Mouse (Mus musculus) c-Kit-positive CD71-negative TER-119-negative erythroid progenitor cells, embryonic 14.5 days (primary cell): Measurements from ENCODE around the gene Efna4.

Experiments
- DNase-seq: peaks from one replicate; pipeline ENCODE4 v3.0.0-alpha.2; 2013; ENCODE audit warnings: low read depth

Gene Efna4

GRCm38 (mm10) chr3:89305551-89306325 is 32.1 kb downstream of the Efna4 start:
- no peak for DNase-seq

DNA sequence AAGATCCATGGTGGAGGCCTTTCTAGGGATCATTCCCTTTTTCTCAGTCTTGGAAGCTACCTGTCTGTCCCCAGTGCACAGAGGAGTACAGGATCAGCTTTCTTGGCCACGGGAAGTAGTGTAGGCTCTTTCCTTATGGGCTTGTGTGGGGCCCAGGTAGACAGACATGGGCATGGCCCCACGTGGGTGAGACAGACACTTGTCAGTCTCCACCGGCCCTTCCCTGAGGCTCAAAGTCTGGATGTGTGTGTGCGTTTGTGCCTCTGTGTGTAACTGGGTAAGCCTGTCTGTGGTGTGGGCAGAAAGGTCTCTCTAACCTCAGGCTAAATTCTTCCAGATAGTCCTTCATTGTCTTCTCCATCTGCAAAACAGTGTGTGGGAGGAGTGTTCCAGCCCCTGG is 32.7 kb downstream of the Efna4 start:
- DNase-seq: no peak

DNA sequence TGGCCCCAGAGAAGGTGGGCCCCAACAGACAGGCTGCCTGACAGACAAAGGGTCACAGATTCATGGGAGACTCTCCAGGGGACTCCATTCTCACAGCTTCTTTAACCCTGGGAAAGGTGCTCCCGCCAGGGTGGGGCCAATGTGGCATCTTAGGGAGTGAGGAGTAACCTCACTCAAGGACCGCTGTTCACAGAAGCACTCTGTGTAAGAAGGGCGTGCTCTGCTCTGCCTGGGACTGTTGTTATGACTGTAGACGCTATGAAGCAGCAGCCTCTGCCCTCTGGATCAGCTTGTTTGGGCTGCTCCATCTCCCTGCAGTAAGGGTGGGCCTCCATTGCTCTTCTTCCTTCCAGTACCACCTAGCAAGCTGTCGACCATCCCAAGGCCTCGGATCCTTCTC is 33.4 kb downstream of the Efna4 start:
- DNase-seq: no peak

DNA sequence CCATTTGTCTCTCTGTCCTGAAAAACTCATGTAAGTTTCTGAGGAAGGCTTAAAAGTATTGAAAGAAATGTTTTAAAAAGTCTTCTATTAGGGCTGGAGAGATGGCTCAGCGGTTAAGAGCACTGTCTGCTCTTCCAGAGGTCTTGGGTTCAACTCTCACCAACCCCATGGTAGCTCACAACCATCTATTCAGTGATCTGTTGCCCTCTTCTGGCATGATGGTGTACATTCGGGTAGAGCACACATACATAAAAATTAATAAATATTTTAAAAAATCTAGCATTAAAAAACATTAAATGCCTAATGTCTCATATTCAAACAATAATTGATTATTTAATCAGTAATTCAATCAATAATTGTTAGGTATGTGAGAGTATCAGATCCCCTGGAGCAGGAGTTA is 37.3 kb downstream of the Efna4 start:
- no peak for DNase-seq

- DNase-seq: no peak
Observed at GRCm38 (mm10) chr3:89300071-89300470, 37.8 kb downstream of the Efna4 start.

- DNase-seq: peak; percentile 36
Observed at GRCm38 (mm10) chr3:89299499-89299898, 38.3 kb downstream of the Efna4 start.

DNA sequence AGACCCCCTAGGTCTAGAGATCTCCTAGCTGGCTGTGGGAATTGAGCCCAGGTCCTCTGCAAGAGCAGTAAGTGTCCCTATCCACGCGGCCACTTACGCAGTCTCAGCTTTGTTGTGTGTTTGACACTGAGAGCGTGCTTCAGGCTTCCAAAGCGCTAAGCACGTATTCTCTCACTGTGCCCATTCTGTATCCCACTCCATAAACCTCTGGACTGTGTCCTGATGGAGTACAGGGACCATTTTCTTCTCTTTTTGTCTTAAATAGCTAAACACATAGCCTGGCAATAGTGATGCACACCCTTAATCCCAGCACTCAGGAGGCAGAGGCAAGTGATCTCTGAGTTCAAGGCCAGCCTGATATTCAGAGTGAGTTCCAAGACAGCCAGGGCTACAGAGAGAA is 38.9 kb downstream of the Efna4 start:
- no peak for DNase-seq

DNA sequence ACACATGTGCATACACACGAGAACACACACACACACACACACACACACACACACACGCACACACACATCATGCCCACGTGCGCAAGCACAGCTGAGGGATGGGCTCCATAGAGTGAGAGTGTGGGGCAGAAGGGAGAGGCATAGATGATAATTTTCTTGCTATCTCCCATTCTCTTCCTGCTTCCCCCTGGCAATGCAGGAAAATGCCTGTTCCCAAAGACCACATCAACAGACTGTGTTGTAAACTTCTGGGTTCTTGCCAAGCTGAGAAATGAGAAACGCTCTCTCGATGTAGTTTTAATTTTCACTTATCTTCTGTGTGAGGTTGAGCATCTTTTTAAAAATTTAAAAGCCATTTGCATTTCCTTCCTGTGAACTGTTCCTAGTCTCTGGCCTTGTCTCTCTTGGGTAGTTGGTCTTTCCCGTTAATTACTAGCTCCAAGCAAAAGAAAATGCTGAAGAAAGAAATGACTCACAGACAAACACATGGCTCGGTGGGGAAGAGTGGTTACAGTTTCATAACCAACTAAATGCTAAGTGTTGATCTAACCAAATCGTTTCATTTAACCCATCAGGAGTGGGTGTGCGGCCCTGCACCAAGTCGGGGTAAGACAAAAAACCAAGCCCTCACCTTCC is 40.9 kb downstream of the Efna4 start:
- DNase-seq: no peak

GRCm38 (mm10) chr3:89295685-89296230 is 42.1 kb downstream of the Efna4 start:
- no peak for DNase-seq

DNA sequence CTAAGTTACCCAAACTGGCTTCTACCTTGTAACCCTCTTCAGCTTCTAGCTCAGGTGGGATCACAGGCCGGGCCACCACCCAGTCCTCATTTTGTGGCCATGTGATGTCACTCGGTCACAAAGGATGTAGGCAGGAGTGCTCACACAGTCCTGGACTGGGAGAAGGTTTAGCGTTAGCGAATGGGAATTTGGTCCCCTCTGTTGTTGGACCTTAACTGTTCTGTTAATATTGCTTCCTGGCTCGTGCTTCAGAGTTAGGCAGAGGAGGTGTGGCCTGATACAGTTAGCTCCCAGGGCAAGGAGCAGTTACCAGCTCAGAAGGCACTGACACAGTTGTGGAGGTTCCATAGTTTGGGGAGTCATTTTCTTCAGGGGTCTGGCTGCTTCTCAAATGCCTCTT is 43.6 kb downstream of the Efna4 start:
- no peak for DNase-seq

DNA sequence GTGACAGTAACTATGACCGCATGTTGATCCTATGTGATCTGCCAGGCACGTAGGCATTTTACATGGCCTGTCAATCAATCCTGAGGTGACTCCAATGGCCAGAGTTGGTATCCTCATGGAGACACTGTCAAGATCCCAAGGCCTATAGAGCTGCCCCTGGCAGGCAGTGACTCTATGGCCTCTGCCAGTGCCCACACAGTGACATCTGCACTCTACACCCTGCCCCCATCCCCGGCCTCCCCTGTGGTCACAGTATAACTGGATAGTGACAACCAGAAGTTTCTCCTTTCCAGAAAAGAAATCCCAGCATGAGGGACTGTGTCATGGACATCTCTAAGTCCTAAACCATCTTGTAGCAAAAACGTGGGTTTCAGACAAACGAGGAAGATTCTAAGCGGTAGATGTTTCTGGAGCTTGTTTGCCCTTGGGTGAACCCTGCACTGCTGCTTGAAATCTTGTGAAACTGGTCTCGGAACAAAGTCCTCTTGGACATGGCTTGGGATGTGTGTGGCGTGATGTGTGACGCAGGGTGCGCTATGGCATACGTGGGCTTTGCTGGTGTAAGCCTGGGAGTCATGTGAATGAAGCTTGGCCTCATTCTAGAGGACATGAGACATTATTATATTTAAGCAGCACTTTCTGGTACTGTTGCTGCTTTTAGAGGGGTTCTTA is 44.4 kb downstream of the Efna4 start:
- DNase-seq: no peak

DNA sequence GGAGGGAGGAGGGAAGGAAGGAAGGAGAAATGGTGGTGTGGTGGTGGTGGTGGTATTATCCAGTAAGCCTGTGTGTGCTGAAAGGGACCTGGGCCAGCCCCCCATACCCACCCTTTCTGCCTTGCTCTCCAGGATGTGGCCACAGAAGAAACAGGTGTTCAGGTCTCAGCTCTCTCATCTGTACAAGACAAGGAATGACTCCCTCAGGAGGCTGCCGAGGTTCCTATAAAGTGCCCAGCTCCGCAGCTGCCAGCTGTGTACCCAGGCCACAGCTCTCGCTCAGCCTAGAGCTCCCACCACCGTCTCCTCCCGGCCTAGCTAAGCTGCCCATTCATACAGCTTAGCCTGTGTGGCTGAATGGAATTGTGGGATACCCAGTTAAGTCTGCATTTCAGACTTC is 45.5 kb downstream of the Efna4 start:
- DNase-seq: no peak

DNA sequence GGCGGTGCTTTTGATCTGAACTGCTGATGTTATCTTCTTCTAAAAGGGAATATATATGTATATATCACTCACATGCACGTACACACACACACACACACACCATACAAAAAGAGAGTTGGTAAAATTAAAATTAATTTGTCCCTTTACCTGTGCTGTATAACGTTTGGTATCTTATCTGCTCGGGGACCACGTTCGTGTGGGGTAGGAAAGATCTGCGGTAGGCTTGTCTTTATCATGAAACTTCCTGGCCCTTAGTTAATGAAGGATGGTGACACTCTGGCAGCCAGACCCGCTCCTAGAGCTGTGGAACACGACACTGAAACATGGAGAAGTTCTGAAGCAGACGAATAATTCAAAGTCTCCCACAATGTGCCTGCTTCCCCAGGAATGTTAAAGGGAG is 46.0 kb downstream of the Efna4 start:
- DNase-seq: no peak

- DNase-seq: no peak
Observed at GRCm38 (mm10) chr3:89288503-89288928, 49.3 kb downstream of the Efna4 start.

- DNase-seq: no peak
Observed at GRCm38 (mm10) chr3:89287286-89287685, 50.5 kb downstream of the Efna4 start.

GRCm38 (mm10) chr3:89285526-89285925 is 52.3 kb downstream of the Efna4 start:
- DNase-seq: no peak

DNA sequence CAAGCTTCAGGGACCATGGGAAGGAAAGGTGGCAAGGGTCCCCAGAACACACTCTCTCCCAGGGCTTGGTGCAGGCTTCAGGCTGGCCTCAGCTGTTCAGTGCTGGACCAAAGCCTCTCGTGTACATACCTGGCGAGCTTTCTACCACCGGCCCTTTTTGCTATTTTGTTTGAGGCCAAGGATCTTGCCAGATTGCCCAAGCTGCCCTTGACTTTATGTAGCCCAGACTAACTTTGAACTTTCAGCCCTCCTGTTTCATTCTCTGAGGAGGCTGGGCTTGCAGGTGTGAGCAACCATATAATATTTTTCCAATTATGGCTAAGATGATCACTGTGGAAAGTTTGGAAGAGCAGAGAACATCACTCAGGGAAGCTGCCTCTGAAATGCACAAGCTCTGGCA is 53.6 kb downstream of the Efna4 start:
- no peak for DNase-seq
